Mouse (Mus musculus) naive thymus-derived CD4-positive, alpha-beta T cell, adult 2 months (primary cell): ENCODE results near the gene Homez.

Source experiments
- DNase-seq: peaks from one replicate; pipeline ENCODE4 v3.0.0-alpha.2; 2011; ENCODE audit warnings: low read depth

Gene Homez

DNA sequence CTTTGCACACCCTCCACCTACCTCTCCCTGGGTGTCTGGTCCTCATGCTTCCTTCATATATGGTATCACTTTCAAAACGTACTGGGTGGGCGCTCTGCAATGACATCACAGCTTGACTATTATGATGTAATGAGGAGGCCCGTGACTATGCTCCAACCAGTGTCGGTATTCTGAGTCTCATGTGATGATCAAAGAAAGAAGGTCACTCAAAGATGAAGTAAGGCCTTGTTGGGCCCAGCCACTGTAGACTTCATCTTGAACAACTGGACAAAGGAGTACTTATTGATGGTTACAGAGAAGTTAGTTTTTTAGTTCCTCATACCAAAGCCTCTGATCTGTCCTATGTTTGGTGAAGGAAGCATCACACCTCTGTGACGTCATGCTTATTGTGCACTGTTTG lies at the start of gene Homez:
TSS of gene Homez (minus strand) at position 101 of the 400 bp plus-strand sequence.
- DNase-seq: no peak

DNA sequence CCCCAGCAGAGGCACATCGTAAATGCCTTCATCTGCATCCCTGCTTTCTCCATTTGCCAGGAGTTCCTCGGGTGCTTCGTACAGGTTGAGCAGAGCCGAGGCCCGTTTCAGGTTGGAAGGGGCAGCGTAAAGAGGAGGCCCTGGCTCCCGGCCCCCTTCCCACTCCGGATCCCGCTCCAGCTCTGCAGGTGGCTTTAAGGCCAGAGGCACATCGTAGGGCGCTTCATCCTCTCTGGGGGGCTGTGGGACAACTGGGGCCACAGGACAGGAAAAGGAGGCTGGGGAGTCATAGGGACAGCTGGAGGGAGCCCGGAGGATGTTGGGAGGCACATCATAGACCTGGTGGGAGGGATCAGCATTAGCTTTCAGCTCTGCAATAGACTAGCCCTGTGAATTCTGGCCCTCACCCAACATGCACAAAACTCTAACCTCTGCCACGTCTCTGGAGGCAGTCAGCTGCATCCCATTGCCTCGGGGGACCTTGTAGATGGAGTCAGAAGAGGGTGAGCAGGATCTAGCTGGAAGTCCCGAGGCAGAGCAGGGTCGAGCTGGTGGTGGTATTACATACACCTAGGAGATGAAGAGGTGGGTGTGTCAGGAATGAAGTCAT lies 49.4 kb upstream of the Homez start:
- DNase-seq: no peak

DNA sequence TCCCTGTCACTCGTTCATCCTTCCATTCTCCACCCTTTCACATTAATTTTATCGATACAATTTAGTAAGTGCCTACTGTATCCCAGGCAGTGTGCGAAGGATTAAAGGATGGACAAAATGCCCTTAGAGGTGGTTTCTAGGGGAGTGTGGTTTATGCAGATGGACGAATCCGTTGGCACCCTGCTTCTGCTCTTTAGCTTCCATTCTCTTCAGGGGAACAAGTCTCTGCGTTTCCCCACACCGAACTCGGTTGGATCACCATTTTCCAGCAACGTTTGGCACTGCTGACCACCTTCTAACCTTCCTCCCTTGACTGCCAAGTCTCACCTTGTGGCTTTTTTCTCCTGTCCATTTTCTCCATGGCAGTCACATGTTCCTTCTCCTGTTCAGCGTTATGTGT lies 42.6 kb upstream of the Homez start:
- no peak for DNase-seq

DNA sequence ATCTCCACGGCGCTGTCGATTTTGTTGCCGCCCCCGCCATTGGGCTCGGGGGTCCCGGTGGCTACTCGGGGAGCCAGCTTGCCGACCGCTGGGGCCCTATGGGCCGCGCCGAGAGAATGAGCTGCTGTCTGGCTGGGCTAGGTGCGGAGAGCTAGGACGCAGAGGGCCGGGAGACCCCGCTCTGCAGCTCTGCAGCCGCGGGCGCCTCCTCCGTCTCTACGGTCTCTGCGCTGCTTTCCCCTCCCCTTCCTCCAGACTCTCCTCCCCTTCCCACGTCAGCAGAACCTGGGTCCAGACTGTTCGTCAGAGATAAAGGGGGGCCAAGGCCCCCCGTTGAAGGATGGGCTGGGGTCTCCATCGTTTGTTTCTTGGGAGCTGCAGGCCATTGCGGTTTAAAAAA lies 42.1 kb upstream of the Homez start, which contains the start of gene Slc22a17:
TSS of gene Slc22a17 (minus strand) at position 247 of the 400 bp plus-strand sequence.
- DNase-seq: peak; percentile 55

DNA sequence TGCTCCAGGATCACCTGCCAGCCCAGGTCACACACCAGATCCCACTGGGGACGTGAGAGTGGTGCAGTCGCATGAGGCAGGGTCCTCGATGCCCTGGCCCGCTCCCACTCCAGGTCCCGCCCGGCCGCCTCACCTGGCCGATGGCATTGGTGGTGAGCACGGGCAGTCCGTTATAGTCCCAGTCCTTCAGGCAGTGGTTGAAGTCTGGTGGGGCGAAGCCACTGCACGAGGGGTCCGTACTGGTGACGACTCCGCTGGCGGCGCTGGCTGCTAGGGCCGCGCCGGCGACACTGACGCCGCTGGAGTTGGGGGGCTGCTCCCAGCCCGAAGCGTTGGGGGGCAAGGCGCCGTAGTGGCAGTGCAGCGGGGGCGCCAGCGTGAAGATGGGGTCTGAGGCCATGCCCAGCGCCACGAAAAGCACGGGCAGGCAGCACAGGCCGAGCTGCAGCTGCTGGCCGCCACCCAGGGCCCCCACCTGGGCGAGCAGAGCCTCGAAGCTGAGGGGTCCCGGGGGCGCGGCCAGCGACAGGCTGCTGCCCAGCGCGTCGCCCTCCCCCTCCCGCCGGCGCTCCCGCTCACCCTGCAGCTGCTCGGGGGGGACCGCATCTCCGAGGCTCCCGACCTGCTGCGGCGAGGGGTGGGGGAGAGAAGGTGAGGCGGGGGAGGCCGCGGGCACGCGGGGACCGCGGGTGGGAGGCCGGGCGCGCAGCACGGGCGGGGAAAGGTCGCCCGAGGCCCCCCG lies 41.5 kb upstream of the Homez start:
- no peak for DNase-seq

DNA sequence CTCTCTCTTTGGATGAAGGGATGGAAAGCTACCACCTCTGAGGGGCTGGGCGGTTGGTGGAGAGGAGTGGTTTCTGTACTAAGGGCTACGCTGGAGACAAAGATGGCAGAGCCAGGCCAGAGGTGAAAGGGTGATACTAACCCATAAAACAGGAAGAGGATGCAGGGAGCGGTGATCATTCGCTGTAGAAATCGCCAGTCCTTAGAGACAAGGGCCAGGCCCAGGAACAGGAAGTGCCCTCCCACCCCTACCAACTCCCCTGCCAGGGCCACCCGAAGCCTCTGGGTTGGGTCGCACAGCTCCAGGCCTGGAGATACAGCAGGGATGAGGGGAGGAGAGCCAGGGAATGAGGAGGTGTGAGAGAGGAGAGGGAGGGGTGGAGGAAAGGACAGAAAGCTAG lies 37.9 kb upstream of the Homez start:
- DNase-seq: no peak

DNA sequence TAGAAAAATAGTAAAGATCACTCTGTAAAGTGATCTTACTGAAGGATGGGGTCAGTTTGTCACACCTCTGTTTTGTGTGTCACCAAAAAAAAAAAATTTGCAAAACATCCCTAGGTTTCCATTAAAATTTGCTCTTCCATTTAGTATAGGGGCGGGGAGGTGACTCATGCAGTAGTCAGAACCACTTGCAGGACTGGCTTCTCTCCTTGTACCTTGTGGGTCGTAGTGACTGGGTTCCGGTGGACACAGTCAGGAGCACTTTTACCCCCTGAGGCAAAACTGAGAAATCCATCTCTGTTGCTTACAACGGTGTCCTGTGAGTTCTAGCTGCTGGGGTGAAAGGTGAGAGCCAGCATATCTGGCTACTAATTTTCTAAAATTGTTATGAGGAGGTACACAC lies 32.9 kb upstream of the Homez start:
- DNase-seq: no peak

DNA sequence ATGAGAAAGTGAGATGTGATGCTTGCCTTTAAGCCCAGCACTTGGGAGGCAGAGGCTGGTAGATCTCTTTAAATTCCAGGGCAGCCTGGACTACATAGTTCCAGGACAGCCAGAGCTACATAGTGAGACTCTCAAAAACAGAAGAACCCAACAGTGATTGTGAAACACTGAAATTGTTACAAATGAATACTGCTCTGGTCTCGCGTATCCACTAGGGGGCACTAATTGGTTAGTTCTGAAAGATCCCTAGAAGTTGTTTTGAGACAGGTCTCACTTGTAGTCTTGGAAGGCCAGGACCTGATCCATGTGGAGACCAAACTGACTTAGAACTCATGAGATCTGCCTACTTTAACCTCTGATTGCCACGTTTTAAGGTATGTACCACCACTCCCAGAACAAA lies 29.6 kb upstream of the Homez start:
- DNase-seq: peak; percentile 83

DNA sequence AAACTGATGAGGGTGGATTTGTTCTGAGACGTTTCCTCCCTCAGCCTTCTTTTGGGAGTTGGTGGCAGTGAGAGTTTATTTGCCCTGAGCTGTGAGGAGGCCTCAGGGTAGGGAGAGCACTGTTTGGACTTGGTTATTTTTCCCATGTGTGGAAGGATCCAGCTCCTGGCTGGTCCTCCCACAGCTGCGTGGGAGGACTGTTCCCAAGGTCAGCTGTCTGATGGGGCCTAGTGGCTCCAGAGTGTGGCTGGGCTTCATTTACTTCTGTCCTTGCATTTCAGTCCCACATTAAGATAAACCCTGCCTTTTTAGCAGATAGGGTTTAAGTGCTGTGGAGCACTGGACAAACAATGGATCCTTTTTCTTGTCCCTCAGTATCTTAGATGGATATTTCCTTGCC lies 26.7 kb upstream of the Homez start:
- no peak for DNase-seq

DNA sequence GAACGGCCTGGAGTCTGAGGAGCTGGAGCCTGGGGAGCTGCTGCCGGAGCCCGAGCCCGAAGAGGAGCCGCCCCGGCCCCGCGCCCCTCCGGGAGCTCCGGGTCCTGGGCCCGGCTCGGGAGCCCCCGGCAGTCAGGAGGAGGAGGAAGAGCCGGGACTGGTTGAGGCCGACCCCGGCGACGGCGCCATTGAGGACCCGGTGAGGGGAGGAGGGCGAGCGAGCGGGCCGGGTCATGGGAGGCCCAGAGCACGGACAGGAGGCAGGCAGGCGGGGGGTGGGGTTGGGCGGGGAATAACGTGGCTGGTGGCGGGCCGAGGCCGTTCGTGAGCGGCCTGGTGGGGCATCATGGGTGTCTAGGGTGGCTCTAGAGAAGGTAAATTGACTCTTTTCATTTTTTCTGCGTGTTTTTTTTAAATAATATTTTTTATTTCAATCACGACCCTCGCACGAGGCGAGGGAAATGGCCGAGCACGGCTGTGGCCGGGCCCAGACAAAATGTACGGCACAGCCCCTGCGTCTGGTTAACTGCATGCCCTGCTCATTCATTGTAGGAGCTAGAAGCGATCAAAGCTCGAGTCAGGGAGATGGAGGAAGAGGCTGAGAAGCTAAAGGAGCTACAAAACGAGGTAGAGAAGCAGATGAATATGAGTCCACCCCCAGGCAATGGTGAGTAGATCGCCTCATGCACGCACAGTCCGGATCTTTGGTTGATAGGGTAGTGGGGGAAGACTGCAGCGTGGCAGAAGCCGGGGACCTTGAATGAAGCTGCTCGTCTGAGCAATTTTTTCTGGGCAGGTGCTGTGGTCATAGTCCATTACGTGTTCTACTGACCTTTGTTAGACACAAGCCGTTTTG lies 23.8 kb upstream of the Homez start:
- peak; percentile 43 for DNase-seq

DNA sequence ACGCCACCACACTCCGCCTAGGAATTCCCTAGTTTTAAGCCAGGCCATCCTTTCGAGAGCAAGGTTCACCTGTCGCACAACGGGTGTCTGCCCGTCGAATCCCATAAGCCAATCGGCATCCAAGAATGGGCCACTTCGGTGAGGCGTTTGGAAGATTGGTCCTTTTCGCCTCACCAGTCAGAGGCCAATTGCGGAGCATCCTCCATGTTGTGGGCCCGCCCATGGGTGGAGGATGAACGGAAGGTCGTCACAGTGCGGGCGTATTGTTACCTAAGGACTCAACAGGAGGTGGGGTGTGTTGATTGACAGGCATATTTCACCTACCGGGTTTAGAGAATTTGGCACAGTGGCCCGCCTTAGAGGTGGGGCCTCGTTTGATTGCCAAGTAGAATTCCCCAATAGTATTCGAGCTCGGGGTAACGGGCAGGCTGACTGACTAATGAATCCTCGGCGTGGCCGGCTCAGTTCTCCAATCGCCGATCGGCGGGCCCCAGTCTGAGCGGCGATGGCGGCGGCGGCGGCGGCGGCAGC lies 23.0 kb upstream of the Homez start:
- peak; percentile 99 for DNase-seq

DNA sequence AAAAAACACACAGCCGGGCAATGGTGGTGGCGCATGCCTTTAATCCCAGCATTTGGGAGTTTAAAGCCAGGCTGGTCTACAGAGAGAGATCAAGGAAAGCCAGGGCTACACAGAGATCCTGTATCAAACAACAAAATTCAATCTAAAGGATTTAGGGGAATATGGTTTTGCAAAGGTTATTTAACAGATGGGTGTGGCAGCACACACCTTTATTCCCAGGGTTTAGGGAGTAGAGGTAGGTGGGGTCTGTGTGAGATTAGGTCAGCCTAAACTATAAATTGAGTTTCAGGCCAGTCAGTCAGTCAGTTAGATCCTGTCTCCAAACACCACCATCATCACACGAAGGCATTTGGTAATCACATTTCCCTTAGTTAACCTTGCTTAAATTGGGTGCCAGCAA lies 21.4 kb upstream of the Homez start, which contains the start of gene Pabpn1:
TSS of gene Pabpn1 (plus strand) at position 301 of the 400 bp plus-strand sequence.
- DNase-seq: no peak

DNA sequence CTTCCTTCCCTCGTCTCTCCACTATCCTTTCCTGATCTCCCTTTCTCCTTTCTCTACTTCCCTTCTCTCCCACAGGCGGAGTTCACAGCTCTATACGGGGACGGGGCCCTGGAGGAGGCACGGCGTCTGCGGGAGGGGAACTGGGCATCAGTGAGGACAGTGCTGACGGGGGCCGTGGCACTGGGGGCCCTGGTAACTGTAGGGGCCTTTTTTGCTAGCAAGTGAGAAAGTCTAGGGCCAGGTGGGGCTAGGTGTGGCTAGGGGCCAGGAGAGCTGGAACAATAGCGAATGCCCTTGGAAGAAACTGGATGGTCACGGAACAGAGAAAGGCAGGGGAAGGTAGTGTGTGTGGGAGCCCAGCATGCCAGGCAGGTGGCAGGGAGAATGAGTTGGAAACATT lies 14.5 kb upstream of the Homez start:
- no peak for DNase-seq

DNA sequence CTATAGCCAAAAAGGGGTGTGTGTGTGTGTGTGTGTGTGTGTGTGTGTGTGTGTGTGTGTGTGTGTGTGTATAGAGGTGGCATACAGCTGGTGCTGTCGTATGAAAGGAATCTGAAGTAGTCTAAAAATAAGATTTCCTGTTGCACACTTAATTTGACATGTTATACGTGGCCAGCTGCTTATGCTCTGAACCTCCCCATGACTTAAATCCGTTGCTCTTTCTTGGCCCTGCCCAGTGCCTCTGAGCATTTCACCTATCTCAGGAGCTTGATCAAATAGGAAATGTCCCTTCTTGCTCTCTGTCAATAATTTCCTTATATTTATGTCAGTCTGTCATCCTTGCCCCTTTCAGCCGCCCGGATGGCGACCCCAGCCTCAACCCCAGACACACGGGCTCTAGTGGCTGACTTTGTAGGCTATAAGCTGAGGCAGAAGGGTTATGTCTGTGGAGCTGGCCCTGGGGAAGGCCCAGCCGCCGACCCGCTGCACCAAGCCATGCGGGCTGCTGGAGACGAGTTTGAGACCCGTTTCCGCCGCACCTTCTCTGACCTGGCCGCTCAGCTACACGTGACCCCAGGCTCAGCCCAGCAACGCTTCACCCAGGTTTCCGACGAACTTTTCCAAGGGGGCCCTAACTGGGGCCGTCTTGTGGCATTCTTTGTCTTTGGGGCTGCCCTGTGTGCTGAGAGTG lies 13.4 kb upstream of the Homez start:
- DNase-seq: peak; percentile 35

DNA sequence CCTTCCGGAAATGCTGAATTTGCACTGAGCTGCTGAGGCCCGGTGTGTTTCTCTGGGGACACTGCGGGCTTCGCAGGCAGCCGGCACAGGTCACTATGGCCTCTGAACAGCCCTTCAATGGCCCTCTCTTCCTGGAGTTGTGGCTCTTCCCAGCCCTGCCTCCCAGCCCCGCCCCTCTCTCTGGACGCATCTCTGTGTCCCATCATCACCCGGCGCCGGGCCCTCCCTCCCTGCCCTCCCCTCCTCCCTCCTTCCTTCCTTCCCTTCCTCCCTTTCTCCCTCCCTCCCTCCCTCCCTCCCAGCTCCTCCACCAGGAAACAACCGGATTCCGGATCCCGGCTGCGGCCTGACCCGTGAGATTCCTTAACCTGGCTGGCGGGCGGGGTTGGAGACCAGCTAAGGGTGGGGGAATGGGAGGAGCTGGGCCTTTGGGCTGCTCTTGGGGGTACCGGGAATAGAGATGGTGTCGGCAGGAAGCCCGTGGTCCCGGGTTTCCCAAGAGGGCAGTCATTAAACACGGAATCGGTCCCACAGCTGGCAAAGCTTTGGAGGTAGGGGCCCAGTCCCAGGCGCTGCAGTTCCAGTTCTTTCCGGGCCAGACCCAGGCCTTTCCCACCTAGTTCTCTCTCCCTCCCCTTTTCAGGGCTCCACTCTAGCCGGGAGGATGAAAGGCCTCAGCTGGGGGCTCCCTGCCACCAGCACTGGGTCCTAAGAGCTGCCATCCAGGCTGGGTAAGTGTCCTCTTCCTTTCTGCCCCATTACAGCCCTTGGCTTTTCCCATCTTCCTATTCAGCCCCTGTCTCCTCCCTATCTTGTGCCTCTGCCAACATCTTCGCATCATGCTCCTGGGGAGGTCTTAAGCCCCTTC lies 12.6 kb upstream of the Homez start, which contains the start of the genes Bcl2l2 and Gm20521:
TSS of gene Bcl2l2 (plus strand) at position 224 of the 868 bp plus-strand sequence.
TSS of gene Gm20521 (plus strand) at position 288 of the 868 bp plus-strand sequence.
- DNase-seq: no peak

DNA sequence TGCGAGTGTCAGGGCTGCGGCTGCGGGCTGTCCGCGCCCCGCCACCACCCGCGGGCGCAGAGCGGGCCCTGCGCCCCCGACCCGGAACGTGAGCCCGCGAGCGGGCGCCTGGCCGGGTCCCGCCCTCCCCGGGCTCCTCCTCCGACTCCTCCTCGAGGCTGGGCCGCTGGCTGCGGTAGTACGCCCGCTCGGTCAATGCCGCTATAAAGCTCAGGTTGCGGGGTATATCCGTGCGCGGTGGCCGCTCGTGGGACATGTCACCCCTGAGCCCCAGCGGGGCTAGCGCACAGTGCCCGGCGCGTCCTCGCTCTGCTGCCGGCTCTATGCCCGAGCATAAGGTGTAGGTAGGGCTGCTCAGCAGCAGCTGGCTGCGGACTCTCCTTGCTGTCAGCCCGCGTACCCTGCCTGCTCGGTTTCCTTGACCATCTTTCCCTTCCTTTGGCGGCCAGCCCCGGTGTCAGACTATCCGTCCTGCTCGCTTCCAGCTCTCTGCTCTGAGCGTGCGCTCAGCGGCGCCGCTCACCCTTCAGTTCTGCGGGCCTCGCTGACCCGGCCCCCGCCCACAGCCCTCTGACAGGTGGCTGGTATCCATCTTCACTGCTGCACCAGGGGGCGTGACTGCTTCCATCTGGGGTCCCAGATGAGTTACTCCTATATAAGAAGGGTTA lies 6.4 kb upstream of the Homez start, which contains the start of gene Ppp1r3e:
TSS of gene Ppp1r3e (minus strand) at position 503 of the 668 bp plus-strand sequence.
- peak; percentile 78 for DNase-seq

DNA sequence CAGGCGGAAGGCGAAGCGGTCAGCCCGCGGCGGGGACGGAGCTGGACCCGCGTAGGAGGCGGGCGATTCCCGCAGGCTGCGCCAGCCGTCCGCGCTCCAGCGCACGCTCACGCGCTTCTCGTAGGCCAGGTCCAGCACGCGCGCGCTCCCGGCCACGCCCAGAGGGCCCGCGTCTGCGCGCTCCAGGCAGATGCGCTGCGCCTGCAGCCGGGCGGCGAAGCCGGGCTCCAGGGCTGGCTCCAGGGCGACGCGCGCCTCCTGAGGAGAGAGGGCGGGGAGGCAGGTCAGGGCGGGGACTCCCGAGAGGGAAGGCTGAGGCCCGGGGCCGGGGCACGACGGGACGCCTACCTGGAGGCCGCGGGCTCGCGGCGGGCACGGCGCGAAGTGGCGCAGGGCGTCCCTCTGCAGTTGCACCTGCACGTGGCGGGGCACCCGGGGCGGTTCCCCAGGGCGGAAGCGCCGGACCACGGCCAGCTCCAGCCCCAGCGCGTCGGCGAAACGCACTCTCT lies 5.8 kb upstream of the Homez start:
- DNase-seq: peak; percentile 86

DNA sequence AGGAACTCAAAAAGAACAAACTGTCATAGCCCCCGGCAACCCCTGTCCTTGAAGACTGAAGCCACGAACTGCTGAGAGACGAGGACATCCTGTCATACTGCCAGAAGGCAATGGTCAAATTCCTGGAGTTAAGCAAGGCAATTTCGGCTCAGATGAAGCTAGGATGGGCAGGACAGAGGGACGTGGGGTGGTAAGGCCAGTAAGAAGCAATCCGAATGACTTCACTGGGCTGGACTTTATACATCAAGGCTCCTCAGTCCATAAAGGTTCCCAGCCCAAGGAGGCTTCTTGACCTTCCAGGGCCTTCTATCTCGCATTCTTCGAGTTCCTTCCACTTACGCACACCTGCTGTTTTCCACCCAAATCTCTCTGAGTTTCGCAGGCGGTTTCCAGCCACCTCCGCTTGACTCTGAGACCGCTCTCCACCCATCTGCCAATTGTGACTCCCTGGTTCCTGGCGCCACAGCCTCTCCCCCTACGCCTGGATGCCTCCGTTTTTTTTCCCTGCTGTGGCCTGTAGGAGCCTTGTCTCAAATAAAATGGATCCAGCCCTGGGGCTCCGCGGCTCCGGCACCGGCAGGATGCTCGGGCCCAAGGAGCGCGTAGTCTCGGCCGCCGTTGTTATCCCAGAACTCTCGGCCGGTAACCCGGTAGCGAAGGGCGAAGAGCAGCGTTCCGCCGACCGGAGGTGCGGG lies 5.2 kb upstream of the Homez start:
- no peak for DNase-seq

DNA sequence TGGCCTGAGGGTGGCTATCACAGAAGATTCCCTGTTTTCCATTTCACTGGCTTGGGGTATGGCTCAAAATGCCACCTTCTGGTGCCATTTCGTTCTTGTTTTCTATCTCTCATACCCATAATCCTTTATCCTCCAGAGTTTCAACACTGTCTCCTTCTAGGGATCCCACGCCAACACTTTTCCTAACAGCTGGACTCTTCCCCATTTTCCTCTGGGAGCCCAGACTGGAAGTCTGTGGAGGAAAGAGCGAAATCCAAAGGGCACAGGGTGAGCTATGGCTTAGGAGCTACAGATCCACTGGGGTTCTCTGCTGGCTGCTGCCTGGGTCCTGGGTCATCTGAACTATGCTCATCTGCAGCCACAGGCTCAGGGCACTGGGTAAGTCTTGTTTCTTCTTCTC lies 3.4 kb upstream of the Homez start:
- DNase-seq: no peak
